Mouse (Mus musculus) right cerebral cortex, postnatal 10 days (tissue): ENCODE results near the gene Olfr1218.
"Not testable (repeated sequence)": the region's sequence is repeated elsewhere in the genome, so short reads cannot be mapped to it uniquely, and the experiment has no call there.

Experiments used
- DNase-seq, 2 experiments: peaks; one replicate each; pipeline ENCODE4 v3.0.0; 2021; ENCODE audit warnings: low spot score in 2 of 2

The Olfr1218 gene

DNA sequence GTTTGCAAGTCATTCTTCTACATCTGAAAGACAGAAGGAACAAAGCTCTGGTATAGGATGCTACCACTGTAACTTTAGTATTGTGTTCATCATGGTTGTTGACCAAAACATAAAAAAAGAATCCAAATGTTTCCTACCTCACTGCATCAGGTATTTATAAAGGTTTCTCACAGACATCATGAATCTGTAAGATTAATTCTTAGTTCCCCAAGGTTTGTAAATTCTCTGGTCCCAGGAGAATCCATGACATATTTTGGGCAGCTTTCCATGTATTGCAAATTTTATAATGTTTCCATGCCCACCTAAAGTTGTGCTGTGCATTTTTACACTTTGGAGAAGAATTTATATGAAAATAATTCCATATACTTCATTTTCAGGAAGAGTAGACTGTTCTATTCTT is at the start of gene Olfr1218:
Olfr1218 (minus strand) TSS at position 101 of the 400 bp plus-strand sequence.
- DNase-seq: no peak

DNA sequence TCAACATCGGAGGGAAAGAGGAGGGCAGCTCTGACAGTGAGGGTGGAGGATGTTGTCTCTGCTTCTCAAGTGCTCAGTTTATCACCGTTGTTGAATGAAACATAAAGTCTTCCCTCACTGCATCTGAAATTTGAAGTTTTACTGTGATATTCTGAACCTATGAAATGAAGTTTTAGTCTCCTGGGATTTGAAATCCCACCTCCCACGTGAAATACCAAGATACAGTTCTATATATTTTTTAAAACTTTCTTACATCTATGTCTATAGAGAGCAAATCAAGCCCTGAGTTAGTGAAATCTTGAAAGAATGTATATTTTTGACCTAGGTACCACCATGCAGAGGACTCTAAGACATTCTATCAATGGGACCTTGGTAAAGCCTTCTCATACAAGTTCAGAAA is 45.7 kb upstream of the Olfr1218 start, which contains the start of gene Olfr1220:
Olfr1220 (minus strand) TSS at position 101 of the 400 bp plus-strand sequence.
- no peak for DNase-seq

DNA sequence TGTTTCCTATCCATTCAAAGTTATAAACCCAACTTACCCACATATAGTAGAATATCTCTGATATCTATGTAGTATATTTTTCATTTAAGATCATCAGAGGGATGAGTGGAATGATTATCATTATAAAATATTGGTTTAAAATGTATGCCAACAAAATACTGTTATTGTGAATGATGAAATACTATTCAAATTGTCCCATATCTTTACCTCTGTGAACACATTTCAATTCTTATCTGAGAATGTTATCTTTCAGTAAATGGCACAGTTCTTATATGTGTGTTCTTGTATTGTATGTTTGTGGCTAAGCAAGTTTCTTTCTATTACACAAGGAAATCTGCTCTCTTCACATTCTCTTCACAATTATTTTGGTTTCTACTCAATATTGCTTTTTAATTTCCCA is 44.7 kb upstream of the Olfr1218 start:
- no peak for DNase-seq

DNA sequence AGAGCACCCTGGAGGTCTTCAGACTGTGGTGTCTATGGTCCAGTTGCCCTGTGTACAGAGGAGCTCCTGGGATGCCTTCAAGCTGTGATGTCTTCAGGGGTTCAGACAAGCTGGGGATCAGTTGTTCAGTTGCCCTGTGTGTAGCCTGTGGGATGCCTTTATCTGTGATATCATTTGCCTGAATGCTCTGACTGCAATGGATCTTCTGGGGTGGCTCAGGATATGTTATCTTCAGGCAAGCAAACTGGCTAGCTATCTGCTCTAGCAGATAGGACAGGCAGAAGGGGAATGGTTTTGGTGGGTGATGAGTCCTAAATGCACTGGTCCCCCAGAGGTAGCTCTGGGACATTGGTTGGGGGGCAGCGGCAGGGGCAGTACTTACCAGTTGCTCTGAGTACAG is 32.9 kb upstream of the Olfr1218 start:
- no peak for DNase-seq

DNA sequence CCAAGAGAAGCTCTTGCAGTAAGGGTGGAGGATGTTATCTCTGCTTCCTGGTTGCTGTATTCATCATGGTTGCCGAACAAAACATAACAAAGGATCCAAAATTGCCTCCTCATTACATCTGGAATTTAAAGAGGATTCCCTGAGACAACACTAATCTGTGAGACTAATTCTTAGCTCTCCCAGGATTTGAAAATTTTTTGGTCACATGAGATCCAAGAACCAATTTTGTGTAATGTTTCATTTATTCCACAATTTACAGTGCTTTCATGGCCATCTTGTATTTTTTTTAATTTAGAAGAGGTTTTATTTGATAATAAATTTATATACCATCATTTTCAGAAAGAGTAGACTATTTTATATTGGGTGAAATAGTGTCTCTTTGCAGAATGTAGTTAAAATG is 22.4 kb upstream of the Olfr1218 start, which contains the start of gene Olfr1219:
Olfr1219 (minus strand) TSS at position 101 of the 400 bp plus-strand sequence.
- no peak for DNase-seq

DNA sequence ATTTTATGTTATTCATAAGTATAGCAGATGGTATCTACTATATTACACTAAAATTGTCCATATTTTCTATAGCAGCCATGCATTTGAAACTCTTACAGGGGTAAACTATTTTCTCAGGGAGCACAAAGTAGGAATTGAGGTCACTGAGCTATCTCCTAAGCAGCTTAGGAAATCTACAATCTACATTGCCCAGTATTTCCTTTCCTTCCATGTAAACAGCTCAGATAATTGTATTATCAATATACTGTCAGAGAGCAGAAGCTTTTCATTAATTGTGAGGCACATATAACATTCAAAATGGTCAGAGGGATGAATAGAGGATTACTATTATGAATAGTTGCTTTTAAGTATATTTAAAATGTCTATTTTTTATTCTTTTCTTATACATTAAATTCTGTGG is 20.5 kb upstream of the Olfr1218 start:
- no peak for DNase-seq

DNA sequence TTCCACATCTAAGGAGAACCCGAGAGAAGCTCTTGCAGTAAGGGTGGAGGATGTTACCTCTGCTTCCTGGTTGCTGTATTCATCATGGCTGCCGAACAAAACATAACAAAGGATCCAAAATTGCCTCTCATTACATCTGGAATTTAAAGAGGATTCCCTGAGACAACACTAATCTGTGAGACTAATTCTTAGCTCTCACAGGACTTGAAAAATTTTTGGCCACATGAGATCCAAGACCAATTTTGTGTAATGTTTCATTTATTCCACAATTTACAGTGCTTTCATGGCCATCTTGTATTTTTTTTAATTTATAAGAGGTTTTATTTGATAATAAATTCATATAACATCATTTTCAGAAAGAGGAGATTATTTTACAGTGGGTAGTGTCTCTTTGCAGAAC is 29.0 kb downstream of the Olfr1218 start, which contains the start of gene Olfr1217:
Olfr1217 (minus strand) TSS at position 101 of the 400 bp plus-strand sequence.
- DNase-seq: no peak

DNA sequence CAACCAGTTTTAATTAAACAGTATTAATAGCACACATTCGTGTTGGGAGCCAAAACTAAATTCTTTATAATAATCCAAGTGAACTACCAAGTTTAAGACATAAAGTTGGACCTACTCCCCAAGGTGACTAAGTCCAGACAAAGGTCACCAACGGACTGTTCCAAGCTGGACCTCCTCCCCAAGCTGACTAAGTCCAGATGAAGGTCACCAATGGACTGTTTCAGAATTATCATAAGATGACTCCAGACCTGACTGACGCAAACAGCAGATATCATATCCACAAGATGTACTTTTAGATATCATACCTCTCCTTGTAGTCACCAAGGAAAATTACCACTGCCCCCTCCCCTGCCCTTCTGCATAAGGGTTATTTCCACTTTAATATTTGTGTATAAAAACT is 39.6 kb downstream of the Olfr1218 start:
- not testable (repeated sequence) for DNase-seq

DNA sequence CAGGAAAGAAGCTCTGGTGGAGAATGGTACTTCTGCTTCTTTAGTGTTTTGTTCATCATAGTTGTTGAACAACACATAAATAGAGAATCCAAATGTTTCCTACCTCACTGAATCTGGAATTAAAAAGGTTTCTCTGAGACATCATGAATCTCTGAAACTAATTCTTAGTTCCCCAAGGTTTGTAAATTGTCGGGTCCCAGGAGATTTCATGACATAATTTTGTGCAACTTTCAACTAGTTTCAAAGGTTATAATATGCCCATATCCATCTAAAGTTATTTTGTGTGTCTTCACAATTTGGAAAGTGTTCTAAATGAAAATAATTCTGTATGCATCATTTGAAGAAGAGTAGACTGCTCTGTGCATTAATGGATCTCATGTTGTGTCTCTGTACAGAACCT is 42.7 kb downstream of the Olfr1218 start, which contains the start of gene Olfr1216:
Olfr1216 (minus strand) TSS at position 101 of the 400 bp plus-strand sequence.
- DNase-seq: no peak

DNA sequence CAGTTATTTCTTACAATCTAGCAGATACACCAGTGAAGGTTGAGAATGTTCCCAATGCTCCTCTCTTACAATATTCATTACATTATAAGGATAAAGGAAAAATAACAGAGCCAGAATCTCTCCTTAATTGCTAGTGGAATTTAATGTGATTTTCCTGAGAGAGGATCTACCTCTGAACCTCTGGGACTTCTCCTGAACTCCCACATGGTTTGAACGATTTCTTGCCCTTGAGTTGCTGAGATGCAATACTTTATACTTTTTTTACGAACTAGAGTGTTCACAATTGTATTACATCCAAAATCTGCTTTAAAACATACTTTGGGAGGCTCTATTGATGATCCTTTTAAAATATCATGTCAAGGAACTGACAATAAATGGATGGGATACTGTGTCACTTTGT is 54.1 kb downstream of the Olfr1218 start, which contains the start of gene Olfr1215:
Olfr1215 (minus strand) TSS at position 101 of the 400 bp plus-strand sequence.
- DNase-seq: no peak
